In the genomic region with DNA sequence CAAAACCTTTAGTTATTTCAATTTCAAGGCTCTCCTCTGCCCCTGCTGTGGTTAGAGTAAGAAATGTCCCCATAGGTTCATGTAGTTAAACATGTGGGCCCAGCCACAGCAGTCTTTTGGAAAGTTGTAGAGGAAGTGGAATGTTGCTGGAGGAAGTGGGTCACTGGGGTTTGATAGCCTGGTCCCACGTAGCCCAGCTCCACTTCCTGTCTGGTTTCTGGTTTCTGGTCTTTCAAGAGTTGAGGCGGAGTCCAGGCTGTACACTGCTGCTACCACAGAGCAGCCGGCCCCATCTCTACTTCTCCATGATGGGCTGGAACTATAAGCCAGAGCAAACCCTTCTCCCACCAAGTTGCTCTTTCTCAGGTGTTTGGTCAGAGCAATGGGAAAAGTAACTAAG, we compare ENCODE assay signal across 15 mouse cellular contexts. TPM values are rescaled to one million over a fixed set of nuclear protein-coding genes. Genes with fewer than 3 reads are reported as not detected.
A peak's percentile ranks its signal among the peaks of the same experiment; 100 is the strongest.
DNase-seq lines count a peak whose midpoint lies in the region; ATAC-seq and TF ChIP-seq lines count a peak whose summit lies in the region.
"Had no signal": no experiment of that assay in that cellular context is flagged by ENCODE, and none has a peak within 500 bp of the region (broad histone marks: within the 10 kb centered on the region; RNA-seq: fewer than 3 reads in every experiment).

No protein-coding gene starts in this region.

- TF ChIP-seq POLR2A in heart, adult 2 months (IDR thresholded peaks at IDR 0.05; ENCODE audit: insufficient read depth, low read depth, low read length): no peak

- peaks cover under 1% of the 10 kb centered on the region; the same call in 1 of the 2 replicates for H3K36me3 ChIP-seq in heart, adult 2 months (ENCODE audit: control insufficient read depth, insufficient read depth, low read length)
- no peaks in the 10 kb centered on the region for H3K36me3 ChIP-seq in macrophage (ENCODE audit: inconsistent target)
- H3K36me3 ChIP-seq: hindbrain, embryonic 15.5 days; neural tube, embryonic 15.5 days had no signal

- 45% methylated on average over 3 of the region's 3 CpGs for whole genome bisulfite sequencing in heart, adult 2 months
- WGBS in macrophage (ENCODE audit: missing documents): 4% methylated on average over 3 of the region's 3 CpGs

- H3K4me3 ChIP-seq in heart, adult 2 months: no peak overlapping the region
- no peak overlapping the region for H3K4me3 ChIP-seq in macrophage (ENCODE audit: inconsistent target)
- H3K4me3 ChIP-seq: hindbrain, embryonic 15.5 days; neural tube, embryonic 15.5 days had no signal

- ATAC-seq in common myeloid progenitor, adult 5-6 weeks (replicated peaks; ENCODE audit: low read depth, poor library complexity, severe bottlenecking): peak; percentile 96
- ATAC-seq: Patski had no signal

- TF ChIP-seq CTCF in heart, adult 2 months (IDR thresholded peaks at IDR 0.05): no peak

- DNase-seq in heart, adult 2 months: peak in 1 of 2 experiments; percentile 29
- no peak for DNase-seq in heart, postnatal 10 days
- peak; percentile 20 for DNase-seq in A20 (ENCODE audit: low read depth, low spot score)
- no peak for DNase-seq in left cerebral cortex, postnatal 10 days (ENCODE audit: extremely low spot score in 1 of 2, low spot score in 2 of 2)
- DNase-seq in urinary bladder, adult 2 months (ENCODE audit: low spot score): no peak
- no peak for DNase-seq in layer of hippocampus, postnatal 36 days
- DNase-seq: adrenal gland, adult 8-10 months; lung, adult 2 months; midbrain, embryonic 14.5 days had no signal

- H3K79me2 ChIP-seq in heart, adult 2 months (replicated peaks; ENCODE audit: control insufficient read depth, insufficient read depth, low read length): no peaks in the 10 kb centered on the region
- H3K79me2 ChIP-seq in macrophage (ENCODE audit: inconsistent target): no peaks in the 10 kb centered on the region

- H3K9ac ChIP-seq in heart, adult 2 months (ENCODE audit: low read depth, low read length): no peak overlapping the region
- H3K9ac ChIP-seq: hindbrain, embryonic 15.5 days; neural tube, embryonic 15.5 days had no signal

- H3K27me3 ChIP-seq in heart, adult 2 months (ENCODE audit: control insufficient read depth, insufficient read depth, low read length): no peaks in the 10 kb centered on the region
- H3K27me3 ChIP-seq: hindbrain, embryonic 15.5 days; neural tube, embryonic 15.5 days; Patski had no signal

- peak overlapping the region; percentile 36 for H3K27ac ChIP-seq in heart, adult 2 months
- H3K27ac ChIP-seq in macrophage: peak overlapping the region; percentile 19; the same call in 1 of the 2 replicates
- H3K27ac ChIP-seq: hindbrain, embryonic 15.5 days; neural tube, embryonic 15.5 days; stomach, postnatal 0 days had no signal

- peaks cover 27% of the 10 kb centered on the region for H3K4me1 ChIP-seq in heart, adult 2 months (ENCODE audit: control insufficient read depth, insufficient read depth, low read length)
- H3K4me1 ChIP-seq: hindbrain, embryonic 15.5 days; neural tube, embryonic 15.5 days had no signal

- no peak for TF ChIP-seq EP300 in heart, adult 2 months (IDR thresholded peaks at IDR 0.05; ENCODE audit: insufficient read depth, low read depth, low read length)

- intact Hi-C loops in heart, adult 2 months (cut with DNase I): no loop called here
- intact Hi-C loops in heart, postnatal 10 days (cut with DNase I): no loop called here
- intact Hi-C loops in left cerebral cortex, postnatal 10 days (cut with DNase I): no loop called here

RNA-seq across cellular contexts. Expression of a gene that starts 11.1 kb away (rescaled TPM):
- 10 to 100 TPM in 1 of 2 experiments, 1 to 10 TPM in 1; 7.5 to 16.3 TPM for total RNA-seq in heart, adult 2 months (2021)
- 16.0 and 20.1 TPM in 2 replicates for polyA plus RNA-seq in heart, adult 2 months (2012; rRNA removed)
- total RNA-seq in heart, postnatal 10 days (2021): 1 to 10 TPM; 6.4 to 7.4 TPM
- total RNA-seq in common myeloid progenitor, adult 5-6 weeks (2017): 9.6 and 10.5 TPM in 2 replicates
- 100 to 1,000 TPM in 13 of 26 experiments, 10 to 100 TPM in 12, 1 to 10 TPM in 1; 4.7 to 335 (median 104) TPM for total RNA-seq in macrophage (2018; cell fraction: chromatin; rRNA removed)
- 100 to 1,000 TPM in 18 of 26 experiments, 10 to 100 TPM in 8; 20.3 to 945 (median 250) TPM for total RNA-seq in macrophage (2018; cell fraction: cytosol; rRNA removed)
- 100 to 1,000 TPM in 20 of 26 experiments, 10 to 100 TPM in 6; 11.1 to 700 (median 492) TPM for total RNA-seq in macrophage (2018; cell fraction: nucleus; rRNA removed)
- 9.4 to 36.5 TPM (median 19.8 TPM) in 3 replicates for polyA plus RNA-seq in macrophage (2018)
- under 1 TPM; 0.85 to 0.86 TPM for total RNA-seq in left cerebral cortex, postnatal 10 days (2021)
- 7.4 and 8.9 TPM in 2 replicates for polyA plus RNA-seq in urinary bladder, adult 2 months (2012; rRNA removed)
- total RNA-seq in layer of hippocampus, postnatal 36 days (2021): under 1 TPM; 0.86 to 0.90 TPM

RNA-seq across cellular contexts. Expression of a gene that starts 27.2 kb away (rescaled TPM):
- total RNA-seq in heart, adult 2 months (2021): not detected
- polyA plus RNA-seq in heart, adult 2 months (2012; rRNA removed): 0.32 and 20.1 TPM in 2 replicates
- total RNA-seq in heart, postnatal 10 days (2021): 1 to 10 TPM in 1 of 2 experiments, under 1 TPM in 1; 0.72 to 2.3 TPM
- total RNA-seq in common myeloid progenitor, adult 5-6 weeks (2017): 52.3 and 80.1 TPM in 2 replicates
- 1 to 10 TPM in 3 of 26 experiments, under 1 TPM in 2, not detected in 21; 0.55 to 4.6 (median 1.3) TPM for total RNA-seq in macrophage (2018; cell fraction: chromatin; rRNA removed)
- total RNA-seq in macrophage (2018; cell fraction: cytosol; rRNA removed): 1 to 10 TPM in 13 of 26 experiments, under 1 TPM in 12, not detected in 1; 0.11 to 7.7 (median 1.1) TPM
- 10 to 100 TPM in 1 of 26 experiments, 1 to 10 TPM in 19, under 1 TPM in 4, not detected in 2; 0.24 to 10.7 (median 2.4) TPM for total RNA-seq in macrophage (2018; cell fraction: nucleus; rRNA removed)
- 1.6 to 15.3 TPM (median 4.9 TPM) in 3 replicates for polyA plus RNA-seq in macrophage (2018)
- total RNA-seq in left cerebral cortex, postnatal 10 days (2021): under 1 TPM in 1 of 2 experiments, not detected in 1; 0.57 TPM
- not detected in 2 replicates for polyA plus RNA-seq in urinary bladder, adult 2 months (2012; rRNA removed)
- total RNA-seq in layer of hippocampus, postnatal 36 days (2021): under 1 TPM; 0.30 to 0.63 TPM

RNA-seq across cellular contexts. Expression of a gene that starts 55.8 kb away (rescaled TPM):
- total RNA-seq in heart, adult 2 months (2021): 1 to 10 TPM; 3.5 to 3.8 TPM
- 7.9 and 12.4 TPM in 2 replicates for polyA plus RNA-seq in heart, adult 2 months (2012; rRNA removed)
- total RNA-seq in heart, postnatal 10 days (2021): 1 to 10 TPM; 2.4 to 2.8 TPM
- total RNA-seq in common myeloid progenitor, adult 5-6 weeks (2017): not detected in 2 replicates
- not detected for total RNA-seq in macrophage (2018; cell fraction: chromatin; rRNA removed)
- total RNA-seq in macrophage (2018; cell fraction: cytosol; rRNA removed): not detected
- not detected for total RNA-seq in macrophage (2018; cell fraction: nucleus; rRNA removed)
- polyA plus RNA-seq in macrophage (2018): not detected in 3 replicates
- total RNA-seq in left cerebral cortex, postnatal 10 days (2021): under 1 TPM; 0.47 to 0.63 TPM
- polyA plus RNA-seq in urinary bladder, adult 2 months (2012; rRNA removed): 0.83 and 0.96 TPM in 2 replicates
- under 1 TPM; 0.18 to 0.32 TPM for total RNA-seq in layer of hippocampus, postnatal 36 days (2021)
- polyA plus RNA-seq: hindbrain, embryonic 15.5 days; midbrain, embryonic 14.5 days; stomach, postnatal 0 days had no signal

Comparison
In these comparisons a context has a peak if more than half of its experiments do, and no peak if none do; other contexts are left out.
1. RNA of a gene that starts 27.2 kb away (total RNA-seq): 52.3 to 80.1 TPM in common myeloid progenitor, adult 5-6 weeks; 0.72 to 2.3 TPM in heart, postnatal 10 days, 0.30 to 0.63 TPM in layer of hippocampus, postnatal 36 days, 0.57 TPM in left cerebral cortex, postnatal 10 days and not detected in heart, adult 2 months; every median in the first group is over 10 times any median in the second.